Mouse (Mus musculus) gastrocnemius, postnatal 36 days (tissue): ENCODE measurements around the gene Gm10352. TPM values are rescaled to one million over a fixed set of nuclear protein-coding genes. Genes with fewer than 3 reads are reported as not detected.
"Not testable (repeated sequence)": the region's sequence is repeated elsewhere in the genome, so short reads cannot be mapped to it uniquely, and the experiment has no call there.

Source experiments
- DNase-seq, 2 experiments: peaks; one replicate each; pipeline ENCODE4 v3.0.0; 2022
- intact Hi-C: fragments of 180-260 bp; cut with DNase I; formaldehyde crosslinking; loops from one replicate; pipeline ENCODE4 v1.15.1; 2025
- long read RNA-seq, 2 experiments: library from polyadenylated mRNA; stranded (forward); transcript quantifications; one replicate each; pipeline ENCODE4 v2.0.0; 2021
- total RNA-seq, 2 experiments: library from RNA; stranded (reverse); gene quantifications; 2 replicates each; pipeline ENCODE4 v1.2.3; 2021

The Gm10352 gene
- total RNA-seq = not detected
- long read RNA-seq, experiment 1 = 0 reads
- long read RNA-seq, experiment 2 = 0 reads

DNA sequence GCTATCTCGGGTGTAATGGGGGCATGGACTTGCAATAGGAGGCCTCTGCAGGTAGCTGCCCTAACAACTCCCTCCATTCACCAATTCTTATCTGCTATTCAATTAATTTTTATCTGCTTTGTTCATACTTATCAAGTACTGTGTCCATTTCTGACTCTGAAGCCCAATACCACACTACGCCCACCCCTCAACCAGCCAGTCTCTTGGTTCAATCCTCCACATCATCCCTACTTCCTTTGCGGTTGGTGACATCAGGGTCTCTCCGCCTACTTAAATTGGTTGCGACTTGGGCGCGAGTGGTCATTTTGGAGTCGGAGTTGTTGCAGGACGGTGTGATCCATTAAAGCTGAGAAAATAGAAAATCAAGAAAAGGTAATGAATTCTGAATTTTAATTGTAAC is at the start of gene Gm10352:
Gene Gm10352, plus strand, starts transcription at position 301 of the 400 bp plus-strand sequence.
- DNase-seq, intact Hi-C loops: not testable (repeated sequence)

DNA sequence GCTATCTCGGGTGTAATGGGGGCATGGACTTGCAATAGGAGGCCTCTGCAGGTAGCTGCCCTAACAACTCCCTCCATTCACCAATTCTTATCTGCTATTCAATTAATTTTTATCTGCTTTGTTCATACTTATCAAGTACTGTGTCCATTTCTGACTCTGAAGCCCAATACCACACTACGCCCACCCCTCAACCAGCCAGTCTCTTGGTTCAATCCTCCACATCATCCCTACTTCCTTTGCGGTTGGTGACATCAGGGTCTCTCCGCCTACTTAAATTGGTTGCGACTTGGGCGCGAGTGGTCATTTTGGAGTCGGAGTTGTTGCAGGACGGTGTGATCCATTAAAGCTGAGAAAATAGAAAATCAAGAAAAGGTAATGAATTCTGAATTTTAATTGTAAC is 31.5 kb downstream of the Gm10352 start, which contains the start of gene Gm29289:
Gene Gm29289, plus strand, starts transcription at position 301 of the 400 bp plus-strand sequence.
- DNase-seq, intact Hi-C loops: not testable (repeated sequence)

Other genes starting within 250 kb of the Gm10352 start
- not detected for gene Sry, start 237.3 kb upstream of the Gm10352 start, total RNA-seq
- not detected for gene H2al2b, start 180.3 kb upstream of the Gm10352 start, total RNA-seq
- gene Gm4064, start 104.8 kb upstream of the Gm10352 start, total RNA-seq = not detected
- not detected for gene Rbmy, start 70.3 kb upstream of the Gm10352 start, total RNA-seq
- not detected for gene Gm10256, start 70.3 kb upstream of the Gm10352 start, total RNA-seq
- not detected for gene Gm29289, start 31.6 kb downstream of the Gm10352 start, total RNA-seq